Mouse (Mus musculus): ENCODE results near the gene Kif26a.

DNA sequence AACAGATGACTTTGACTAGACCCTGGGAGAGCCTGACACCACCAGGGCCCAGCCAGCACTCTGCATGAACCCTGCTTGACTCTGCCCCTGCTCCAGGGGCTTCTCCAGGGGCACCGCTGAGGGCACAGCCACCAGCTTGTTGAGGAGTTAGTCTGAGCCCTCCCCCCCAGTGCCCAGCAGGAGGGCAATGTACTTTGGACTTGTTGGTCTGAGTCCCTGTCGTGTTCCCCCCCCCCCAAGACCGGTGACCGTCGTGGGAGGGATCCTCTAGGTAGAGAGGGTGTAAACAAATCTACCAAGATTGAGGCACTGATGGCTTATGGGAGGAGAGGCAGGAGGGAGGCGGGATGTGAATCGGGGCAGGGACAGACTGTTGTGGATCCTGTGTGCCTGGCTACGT, 12.2 kb downstream of the Kif26a start:
- TF ChIP-seq CTCF (IDR thresholded peaks at IDR 0.05; ENCODE audit: low read depth) (no peak), EP300 (IDR thresholded peaks at IDR 0.05; ENCODE audit: low read depth) (no peak)

All from liver, embryonic 14.5 days (tissue).